Mouse (Mus musculus) C3H10T1/2 (cell line): Measurements from ENCODE around the gene Tlnrd1. TPM values are rescaled to one million over a fixed set of nuclear protein-coding genes. Genes with fewer than 3 reads are reported as not detected.

Source experiments
- polyA plus RNA-seq, 2 experiments: library from polyadenylated mRNA; unstranded; fragments of >200 nt; fragmentation: generic; extraction: Trizol; gene quantifications; one replicate each; pipeline ENCODE4 v1.2.1; 2012; ENCODE audit warnings: missing spikeins in 2 of 2

Tlnrd1 gene
- 10 to 100 TPM in 1 of 2 experiments, 1 to 10 TPM in 1; 7.8 to 19.6 TPM for polyA plus RNA-seq

GRCm38 (mm10) chr7:83884021-83884658 is at the start of gene Tlnrd1, which contains the start of gene Mesd:
Gene Tlnrd1, minus strand, starts transcription at chr7:83884305.
Gene Mesd, plus strand, starts transcription at chr7:83884466.

Other genes with a start within 250 kb of the Tlnrd1 start
- 1 to 10 TPM in 1 of 2 experiments, under 1 TPM in 1; 0.09 to 1.1 TPM for gene Il16, start 138.6 kb downstream of the Tlnrd1 start, polyA plus RNA-seq
- under 1 TPM in 1 of 2 experiments, not detected in 1; 0.14 TPM for gene Cfap161, start 89.4 kb downstream of the Tlnrd1 start, polyA plus RNA-seq
- gene Mesd, start 161 bp upstream of the Tlnrd1 start, polyA plus RNA-seq: 10 to 100 TPM; 16.2 to 91.2 TPM
- gene Cemip, start 202.2 kb upstream of the Tlnrd1 start, polyA plus RNA-seq: 1 to 10 TPM in 1 of 2 experiments, under 1 TPM in 1; 0.16 to 3.3 TPM